Mouse (Mus musculus): ENCODE results near the gene Ikzf2. TPM values are rescaled to one million over a fixed set of nuclear protein-coding genes. Genes with fewer than 3 reads are reported as not detected.

Ikzf2 gene
- polyA plus RNA-seq, 1 experiment from 2014 or later = 4.8 TPM

DNA sequence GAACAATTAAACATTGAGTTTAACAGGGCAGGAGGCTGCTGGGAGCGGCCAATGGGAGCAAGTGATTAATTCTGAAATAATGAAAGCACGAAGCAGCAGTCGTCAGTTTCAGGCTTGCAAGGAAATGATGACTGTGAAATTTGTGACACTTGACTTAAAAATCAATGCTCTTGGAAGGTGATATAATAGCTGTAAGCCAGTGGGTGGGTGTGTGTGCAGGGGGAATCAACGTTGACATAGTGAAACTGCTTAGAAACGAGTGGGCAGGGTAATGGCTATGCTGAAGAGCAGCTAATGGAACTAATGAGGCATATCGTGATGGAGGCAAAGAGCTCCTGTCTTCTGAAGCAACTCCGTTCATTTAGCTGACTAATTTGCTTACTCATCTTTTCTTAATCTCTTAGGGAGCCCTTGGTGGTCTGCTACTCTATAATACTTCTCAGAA, 188.2 kb downstream of the Ikzf2 start:
- Histone ChIP-seq H3K4me1 (ENCODE audit: control insufficient read depth, insufficient read depth, low read length) (no peaks in the 10 kb centered on the region), H3K27me3 (ENCODE audit: control insufficient read depth, insufficient read depth, low read length) (no peaks in the 10 kb centered on the region), H3K9me3 (ENCODE audit: control insufficient read depth, low read length) (no peaks in the 10 kb centered on the region), H3K27ac (ENCODE audit: low read depth, low read length) (no peak overlapping the region), H3K36me3 (ENCODE audit: control insufficient read depth, insufficient read depth, low read length) (no peaks in the 10 kb centered on the region), H3K4me2 (ENCODE audit: low read depth, low read length) (no peak overlapping the region), H3K4me3 (ENCODE audit: low read depth, low read length) (no peak overlapping the region), H3K9ac (replicated peaks; ENCODE audit: low read depth, low read length) (no peak overlapping the region)
- 16% methylated on average over 7 of the region's 7 CpGs for WGBS
- peak; percentile 76; the same call in 1 of the 2 replicates for ATAC-seq (ENCODE audit: low read depth)

DNA sequence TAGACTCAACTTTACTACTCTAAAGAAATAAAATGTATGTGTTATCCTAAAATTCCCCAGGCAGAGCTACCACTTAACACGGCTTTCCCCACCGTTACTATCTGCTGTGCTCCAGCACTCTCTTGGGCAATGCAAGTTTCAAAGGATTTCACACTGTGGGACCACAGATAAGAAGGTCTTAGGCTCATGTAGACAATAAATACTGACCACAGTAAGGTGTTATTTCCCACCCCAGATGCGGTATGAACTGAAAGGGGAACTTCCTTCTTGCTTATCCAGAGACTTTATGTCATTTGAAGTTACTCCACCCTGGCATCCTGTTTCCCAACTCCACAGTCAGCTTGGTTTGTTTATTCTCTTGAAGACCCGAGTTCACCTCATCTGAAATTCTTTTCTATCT, 191.0 kb downstream of the Ikzf2 start:
- Histone ChIP-seq H3K4me2 (ENCODE audit: low read depth, low read length) (no peak overlapping the region), H3K4me3 (ENCODE audit: low read depth, low read length) (no peak overlapping the region), H3K9ac (replicated peaks; ENCODE audit: low read depth, low read length) (no peak overlapping the region), H3K4me1 (ENCODE audit: control insufficient read depth, insufficient read depth, low read length) (no peaks in the 10 kb centered on the region), H3K27me3 (ENCODE audit: control insufficient read depth, insufficient read depth, low read length) (no peaks in the 10 kb centered on the region), H3K27ac (ENCODE audit: low read depth, low read length) (no peak overlapping the region), H3K36me3 (ENCODE audit: control insufficient read depth, insufficient read depth, low read length) (no peaks in the 10 kb centered on the region), H3K9me3 (ENCODE audit: control insufficient read depth, low read length) (no peaks in the 10 kb centered on the region)
- ATAC-seq (ENCODE audit: low read depth) = no peak
- 81% methylated on average over 4 of the region's 4 CpGs for WGBS

DNA sequence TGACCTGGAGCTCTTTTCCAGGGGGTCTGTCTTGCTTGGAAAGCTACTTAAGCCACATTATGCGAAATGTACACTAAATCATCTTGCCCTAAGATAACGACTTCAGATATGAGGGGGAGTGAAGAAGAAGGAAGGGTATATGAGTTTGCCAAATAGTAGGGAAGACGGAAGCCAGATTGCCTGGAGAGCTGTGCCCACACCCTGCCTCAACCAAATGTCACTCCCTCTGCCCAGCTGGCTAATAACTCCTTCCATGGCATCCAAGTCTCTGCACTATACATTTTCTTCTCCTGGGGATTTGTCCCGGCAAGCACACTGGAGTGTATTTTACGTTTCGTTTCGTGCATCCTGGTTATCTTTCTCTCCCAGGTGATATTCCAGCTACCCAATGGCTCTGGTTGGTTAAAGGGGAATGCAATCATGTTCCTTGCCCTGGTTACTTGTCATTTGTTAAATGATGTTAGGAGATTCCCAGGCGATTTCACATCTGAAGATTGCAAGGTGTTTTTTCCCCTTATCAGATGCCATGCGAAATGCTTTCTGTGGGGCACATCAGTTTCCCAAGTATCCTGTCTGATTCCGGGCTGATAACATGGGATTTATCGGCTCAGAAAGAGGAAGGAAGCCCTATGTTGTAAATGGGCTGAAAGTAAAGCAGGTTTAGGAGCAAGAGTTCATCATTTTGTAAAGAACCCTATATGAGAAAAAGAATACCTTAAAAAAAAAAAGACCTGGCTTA, 193.6 kb downstream of the Ikzf2 start:
- no peaks in the 10 kb centered on the region for H3K9me3 ChIP-seq (ENCODE audit: control insufficient read depth, low read length)
- no peaks in the 10 kb centered on the region for H3K36me3 ChIP-seq (ENCODE audit: control insufficient read depth, insufficient read depth, low read length)
- H3K4me3 ChIP-seq (ENCODE audit: low read depth, low read length) = no peak overlapping the region
- H3K27me3 ChIP-seq (ENCODE audit: control insufficient read depth, insufficient read depth, low read length) = no peaks in the 10 kb centered on the region
- ATAC-seq (ENCODE audit: low read depth) = no peak
- 87% methylated on average over 11 of the region's 11 CpGs for WGBS
- no peak overlapping the region for H3K9ac ChIP-seq (replicated peaks; ENCODE audit: low read depth, low read length)
- no peak overlapping the region; the same call in 1 of the 2 replicates for H3K27ac ChIP-seq (ENCODE audit: low read depth, low read length)
- H3K4me1 ChIP-seq (ENCODE audit: control insufficient read depth, insufficient read depth, low read length) = no peaks in the 10 kb centered on the region
- no peak overlapping the region for H3K4me2 ChIP-seq (ENCODE audit: low read depth, low read length)

GRCm38 (mm10) chr1:69492013-69492412, 195.0 kb downstream of the Ikzf2 start:
- WGBS = 94% methylated on average over 4 of the region's 4 CpGs
- no peak overlapping the region for H3K27ac ChIP-seq (ENCODE audit: low read depth, low read length)
- H3K4me3 ChIP-seq (ENCODE audit: low read depth, low read length) = no peak overlapping the region
- H3K9ac ChIP-seq (replicated peaks; ENCODE audit: low read depth, low read length) = no peak overlapping the region
- H3K4me1 ChIP-seq (ENCODE audit: control insufficient read depth, insufficient read depth, low read length) = no peaks in the 10 kb centered on the region
- no peaks in the 10 kb centered on the region for H3K27me3 ChIP-seq (ENCODE audit: control insufficient read depth, insufficient read depth, low read length)
- no peaks in the 10 kb centered on the region for H3K36me3 ChIP-seq (ENCODE audit: control insufficient read depth, insufficient read depth, low read length)
- ATAC-seq (ENCODE audit: low read depth) = no peak
- no peaks in the 10 kb centered on the region for H3K9me3 ChIP-seq (ENCODE audit: control insufficient read depth, low read length)
- H3K4me2 ChIP-seq (ENCODE audit: low read depth, low read length) = no peak overlapping the region

GRCm38 (mm10) chr1:69489026-69489425, 198.0 kb downstream of the Ikzf2 start:
- H3K9ac ChIP-seq (replicated peaks; ENCODE audit: low read depth, low read length) = no peak overlapping the region
- no peaks in the 10 kb centered on the region for H3K27me3 ChIP-seq (ENCODE audit: control insufficient read depth, insufficient read depth, low read length)
- no peaks in the 10 kb centered on the region for H3K9me3 ChIP-seq (ENCODE audit: control insufficient read depth, low read length)
- H3K36me3 ChIP-seq (ENCODE audit: control insufficient read depth, insufficient read depth, low read length) = no peaks in the 10 kb centered on the region
- no peak overlapping the region for H3K4me3 ChIP-seq (ENCODE audit: low read depth, low read length)
- no peak overlapping the region for H3K4me2 ChIP-seq (ENCODE audit: low read depth, low read length)
- H3K27ac ChIP-seq (ENCODE audit: low read depth, low read length) = no peak overlapping the region
- 81% methylated on average over 7 of the region's 7 CpGs for WGBS
- H3K4me1 ChIP-seq (ENCODE audit: control insufficient read depth, insufficient read depth, low read length) = no peaks in the 10 kb centered on the region
- ATAC-seq (ENCODE audit: low read depth) = no peak

DNA sequence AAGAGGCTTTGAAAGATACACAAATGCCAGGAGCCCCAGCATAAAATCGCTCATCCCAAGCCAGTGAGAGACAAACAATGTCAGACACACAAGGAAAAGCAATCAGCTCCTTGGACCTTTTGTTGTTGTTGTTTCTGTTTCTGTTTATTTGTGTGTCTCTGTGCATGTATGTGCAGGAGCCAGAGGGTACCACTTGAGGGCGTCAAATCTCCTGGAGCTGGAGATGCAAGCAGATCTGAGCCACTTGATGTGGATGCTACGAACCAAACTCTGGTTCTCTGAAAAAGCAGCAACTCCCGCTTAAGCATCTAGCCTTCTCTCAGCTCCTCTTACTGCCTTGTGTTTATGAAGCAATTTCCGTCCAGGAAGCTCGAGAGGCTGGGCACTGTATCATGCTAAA, 198.4 kb downstream of the Ikzf2 start:
- Histone ChIP-seq H3K27me3 (ENCODE audit: control insufficient read depth, insufficient read depth, low read length) (no peaks in the 10 kb centered on the region), H3K27ac (ENCODE audit: low read depth, low read length) (no peak overlapping the region), H3K4me3 (ENCODE audit: low read depth, low read length) (no peak overlapping the region), H3K4me1 (ENCODE audit: control insufficient read depth, insufficient read depth, low read length) (no peaks in the 10 kb centered on the region), H3K36me3 (ENCODE audit: control insufficient read depth, insufficient read depth, low read length) (no peaks in the 10 kb centered on the region), H3K9ac (replicated peaks; ENCODE audit: low read depth, low read length) (no peak overlapping the region), H3K4me2 (ENCODE audit: low read depth, low read length) (no peak overlapping the region), H3K9me3 (ENCODE audit: control insufficient read depth, low read length) (no peaks in the 10 kb centered on the region)
- ATAC-seq (ENCODE audit: low read depth) = no peak
- 76% methylated on average over 6 of the region's 6 CpGs for WGBS

Other genes with a start within 250 kb of the Ikzf2 start
- gene Spag16, start 139.7 kb upstream of the Ikzf2 start, polyA plus RNA-seq (2014; fragmentation: Nextera tagmentation; extraction: Ambion mirVana) = 1.4 and 1.7 TPM in 2 replicates

Data from neural tube, embryonic 14.5 days (tissue).